Mouse (Mus musculus) embryonic facial prominence, embryonic 12.5 days (tissue): ENCODE measurements at regions not wholly inside any gene's neighbourhood (a gene's known extent, or its start where the extent isn't known, plus 50 kb on each side); places are given as distances from the start of the nearest gene placed in this dataset.

Experiments
- ATAC-seq: fragments of 200-750 bp; cut with Nextera tagmentation; 2 replicates; pipeline ENCODE4 v1.8.0; 2017; ENCODE audit not compliant: insufficient number of reproducible peaks, insufficient read depth, low FRiP score, low TSS enrichment
- H3K27ac ChIP-seq: fragments of 300-500 bp; sonication (generic); 2 replicates; pipeline ENCODE4 v1.5.1; 2016; ENCODE audit warnings: mild to moderate bottlenecking
- H3K27me3 ChIP-seq: fragments of 300-500 bp; sonication (generic); 2 replicates; pipeline ENCODE4 v1.6.1; 2016; ENCODE audit warnings: mild to moderate bottlenecking, moderate library complexity
- H3K36me3 ChIP-seq: fragments of 300-500 bp; sonication (generic); 2 replicates; pipeline ENCODE4 v1.6.1; 2016; ENCODE audit warnings: mild to moderate bottlenecking
- H3K4me1 ChIP-seq: fragments of 300-500 bp; sonication (generic); 2 replicates; pipeline ENCODE4 v1.6.1; 2016
- H3K4me2 ChIP-seq: fragments of 300-500 bp; sonication (generic); replicated peaks from 2 replicates; pipeline ENCODE4 v1.6.1; 2016; ENCODE audit warnings: mild to moderate bottlenecking, moderate library complexity
- H3K4me3 ChIP-seq: fragments of 300-500 bp; sonication (generic); 2 replicates; pipeline ENCODE4 v1.5.1; 2016; ENCODE audit warnings: mild to moderate bottlenecking
- H3K9ac ChIP-seq: fragments of 300-500 bp; sonication (generic); 2 replicates; pipeline ENCODE4 v1.6.1; 2016; ENCODE audit warnings: mild to moderate bottlenecking, moderate library complexity
- H3K9me3 ChIP-seq: fragments of 300-500 bp; sonication (generic); 2 replicates; pipeline ENCODE4 v1.6.1; 2016; ENCODE audit warnings: mild to moderate bottlenecking, moderate library complexity
- WGBS: fragments of 180-500 bp; shearing (Covaris S2); methylation state at CpG from one replicate; pipeline ENCODE4 v1.1.7; 2016; 5-methylcytosine and 5-hydroxymethylcytosine counted together

GRCm38 (mm10) chr15:67263313-67263712 is 762.6 kb upstream of the Lrrc6 start:
- Histone ChIP-seq H3K27ac (no peak overlapping the region), H3K4me3 (no peak overlapping the region), H3K27me3 (no peaks in the 10 kb centered on the region), H3K4me2 (no peak overlapping the region), H3K4me1 (peaks cover 7% of the 10 kb centered on the region), H3K9ac (no peak overlapping the region), H3K9me3 (no peaks in the 10 kb centered on the region), H3K36me3 (no peaks in the 10 kb centered on the region)
- 71% methylated on average over 2 of the region's 2 CpGs for WGBS
- ATAC-seq: no peak

GRCm38 (mm10) chr15:67262269-67262668 is 761.6 kb upstream of the Lrrc6 start:
- Histone ChIP-seq H3K27me3 (no peaks in the 10 kb centered on the region), H3K9me3 (no peaks in the 10 kb centered on the region), H3K27ac (no peak overlapping the region), H3K4me2 (no peak overlapping the region), H3K36me3 (no peaks in the 10 kb centered on the region), H3K4me3 (no peak overlapping the region), H3K4me1 (peaks cover 7% of the 10 kb centered on the region), H3K9ac (no peak overlapping the region)
- 89% methylated on average over 2 of the region's 2 CpGs for WGBS
- no peak for ATAC-seq

GRCm38 (mm10) chr15:67260666-67261065 is 760.0 kb upstream of the Lrrc6 start:
- H3K36me3 ChIP-seq: no peaks in the 10 kb centered on the region
- H3K27ac ChIP-seq: no peak overlapping the region
- H3K27me3 ChIP-seq: no peaks in the 10 kb centered on the region
- H3K4me3 ChIP-seq: no peak overlapping the region
- WGBS: 82% methylated on average over 3 of the region's 3 CpGs
- H3K4me1 ChIP-seq: peaks cover 7% of the 10 kb centered on the region
- H3K9ac ChIP-seq: no peak overlapping the region
- no peaks in the 10 kb centered on the region for H3K9me3 ChIP-seq
- H3K4me2 ChIP-seq: no peak overlapping the region
- ATAC-seq: no peak

GRCm38 (mm10) chr15:67249147-67249546 is 748.4 kb upstream of the Lrrc6 start:
- Histone ChIP-seq H3K27me3 (no peaks in the 10 kb centered on the region), H3K36me3 (no peaks in the 10 kb centered on the region), H3K9me3 (no peaks in the 10 kb centered on the region), H3K9ac (no peak overlapping the region), H3K4me1 (no peaks in the 10 kb centered on the region), H3K4me3 (no peak overlapping the region), H3K4me2 (no peak overlapping the region), H3K27ac (no peak overlapping the region)
- no peak for ATAC-seq
- 23% methylated on average over 4 of the region's 4 CpGs for WGBS

GRCm38 (mm10) chr15:67248471-67248870 is 747.8 kb upstream of the Lrrc6 start:
- Histone ChIP-seq H3K4me2 (no peak overlapping the region), H3K27ac (no peak overlapping the region), H3K4me3 (no peak overlapping the region), H3K9ac (no peak overlapping the region), H3K27me3 (no peaks in the 10 kb centered on the region), H3K4me1 (no peaks in the 10 kb centered on the region), H3K9me3 (no peaks in the 10 kb centered on the region), H3K36me3 (no peaks in the 10 kb centered on the region)
- no peak for ATAC-seq

- Histone ChIP-seq H3K4me3 (no peak overlapping the region), H3K9me3 (no peaks in the 10 kb centered on the region), H3K9ac (no peak overlapping the region), H3K36me3 (no peaks in the 10 kb centered on the region), H3K27ac (no peak overlapping the region), H3K4me2 (no peak overlapping the region), H3K4me1 (no peaks in the 10 kb centered on the region), H3K27me3 (no peaks in the 10 kb centered on the region)
- no peak for ATAC-seq
- 65% methylated on average over 4 of the region's 4 CpGs for WGBS
Observed at GRCm38 (mm10) chr15:67245658-67246268, 745.1 kb upstream of the Lrrc6 start.

- Histone ChIP-seq H3K4me2 (no peak overlapping the region), H3K4me1 (no peaks in the 10 kb centered on the region), H3K27me3 (no peaks in the 10 kb centered on the region), H3K9ac (no peak overlapping the region), H3K27ac (no peak overlapping the region), H3K4me3 (no peak overlapping the region), H3K9me3 (no peaks in the 10 kb centered on the region), H3K36me3 (no peaks in the 10 kb centered on the region)
- ATAC-seq: no peak
- 64% methylated on average over 10 of the region's 10 CpGs for WGBS
Observed at GRCm38 (mm10) chr15:67244908-67245657, 744.4 kb upstream of the Lrrc6 start.

- no peaks in the 10 kb centered on the region for H3K9me3 ChIP-seq
- H3K4me1 ChIP-seq: no peaks in the 10 kb centered on the region
- H3K27me3 ChIP-seq: no peaks in the 10 kb centered on the region
- H3K4me2 ChIP-seq: no peak overlapping the region
- no peak overlapping the region for H3K27ac ChIP-seq
- no peaks in the 10 kb centered on the region for H3K36me3 ChIP-seq
- H3K4me3 ChIP-seq: no peak overlapping the region
- ATAC-seq: no peak
- H3K9ac ChIP-seq: no peak overlapping the region
- WGBS: 87% methylated on average over 5 of the region's 5 CpGs
Observed at GRCm38 (mm10) chr15:67235107-67235785, 734.5 kb upstream of the Lrrc6 start.

- H3K4me2 ChIP-seq: no peak overlapping the region
- H3K27me3 ChIP-seq: no peaks in the 10 kb centered on the region
- H3K4me1 ChIP-seq: peaks cover 6% of the 10 kb centered on the region; the same call in 1 of the 2 replicates
- no peak overlapping the region for H3K27ac ChIP-seq
- H3K4me3 ChIP-seq: no peak overlapping the region
- no peaks in the 10 kb centered on the region for H3K9me3 ChIP-seq
- 80% methylated on average over 5 of the region's 5 CpGs for WGBS
- no peak for ATAC-seq
- H3K36me3 ChIP-seq: no peaks in the 10 kb centered on the region
- no peak overlapping the region for H3K9ac ChIP-seq
Observed at GRCm38 (mm10) chr15:67229359-67229758, 728.6 kb upstream of the Lrrc6 start.

- no peaks in the 10 kb centered on the region for H3K36me3 ChIP-seq
- WGBS: 93% methylated on average over 2 of the region's 2 CpGs
- no peak overlapping the region for H3K27ac ChIP-seq
- H3K27me3 ChIP-seq: no peaks in the 10 kb centered on the region
- peaks cover 6% of the 10 kb centered on the region; the same call in 1 of the 2 replicates for H3K4me1 ChIP-seq
- H3K9me3 ChIP-seq: no peaks in the 10 kb centered on the region
- H3K4me2 ChIP-seq: no peak overlapping the region
- no peak overlapping the region for H3K4me3 ChIP-seq
- ATAC-seq: no peak
- H3K9ac ChIP-seq: no peak overlapping the region
Observed at GRCm38 (mm10) chr15:67228633-67229032, 727.9 kb upstream of the Lrrc6 start.

GRCm38 (mm10) chr15:67227456-67228164 is 726.9 kb upstream of the Lrrc6 start:
- Histone ChIP-seq H3K36me3 (no peaks in the 10 kb centered on the region), H3K27ac (no peak overlapping the region), H3K27me3 (no peaks in the 10 kb centered on the region), H3K9me3 (no peaks in the 10 kb centered on the region), H3K4me2 (no peak overlapping the region), H3K9ac (no peak overlapping the region), H3K4me3 (no peak overlapping the region), H3K4me1 (peaks cover 6% of the 10 kb centered on the region; the same call in 1 of the 2 replicates)
- 71% methylated on average over 7 of the region's 7 CpGs for WGBS
- no peak for ATAC-seq
